Mouse (Mus musculus) heart, adult 9 months (tissue): Measurements from ENCODE around the gene Gabrb1.
"Not testable (repeated sequence)": the region's sequence is repeated elsewhere in the genome, so short reads cannot be mapped to it uniquely, and the experiment has no call there.

ENCODE experiments used
- DNase-seq, 2 experiments: peaks; one replicate each; pipeline ENCODE4 v3.0.0; 2022; ENCODE audit warnings: low spot score in 2 of 2

The Gabrb1 gene

GRCm38 (mm10) chr5:72036954-72037353, 379.0 kb downstream of the Gabrb1 start:
- DNase-seq: no peak

GRCm38 (mm10) chr5:72043226-72044151, 385.6 kb downstream of the Gabrb1 start:
- no peak for DNase-seq

GRCm38 (mm10) chr5:72046261-72046660, 388.3 kb downstream of the Gabrb1 start:
- DNase-seq: no peak

- no peak for DNase-seq
Measured at GRCm38 (mm10) chr5:72064079-72064478, 406.2 kb downstream of the Gabrb1 start.

GRCm38 (mm10) chr5:72068826-72069225, 410.9 kb downstream of the Gabrb1 start:
- DNase-seq: no peak

GRCm38 (mm10) chr5:72069398-72069797, 411.5 kb downstream of the Gabrb1 start:
- DNase-seq: not testable (repeated sequence)

GRCm38 (mm10) chr5:72076781-72077180, 418.9 kb downstream of the Gabrb1 start:
- DNase-seq: no peak

- no peak for DNase-seq
Measured at GRCm38 (mm10) chr5:72086518-72086917, 428.6 kb downstream of the Gabrb1 start.

GRCm38 (mm10) chr5:72094582-72094981, 436.7 kb downstream of the Gabrb1 start:
- no peak for DNase-seq

- no peak for DNase-seq
Measured at GRCm38 (mm10) chr5:72095015-72095414, 437.1 kb downstream of the Gabrb1 start.

- no peak for DNase-seq
Measured at GRCm38 (mm10) chr5:72104274-72104921, 446.5 kb downstream of the Gabrb1 start.

- DNase-seq: no peak
Measured at GRCm38 (mm10) chr5:72122414-72123037, 464.6 kb downstream of the Gabrb1 start.

- no peak for DNase-seq
Measured at GRCm38 (mm10) chr5:72126681-72127080, 468.8 kb downstream of the Gabrb1 start.

GRCm38 (mm10) chr5:72133906-72134305, 476.0 kb downstream of the Gabrb1 start:
- DNase-seq: no peak

GRCm38 (mm10) chr5:72138256-72138655, 480.3 kb downstream of the Gabrb1 start:
- no peak for DNase-seq

GRCm38 (mm10) chr5:72139619-72140018, 481.7 kb downstream of the Gabrb1 start:
- DNase-seq: no peak

GRCm38 (mm10) chr5:72148679-72149078, 490.8 kb downstream of the Gabrb1 start:
- no peak for DNase-seq

GRCm38 (mm10) chr5:72150870-72151269, 493.0 kb downstream of the Gabrb1 start:
- DNase-seq: no peak

- not testable (repeated sequence) for DNase-seq
Measured at GRCm38 (mm10) chr5:72155686-72156085, 497.8 kb downstream of the Gabrb1 start.

- DNase-seq: no peak
Measured at GRCm38 (mm10) chr5:72156598-72156997, 498.7 kb downstream of the Gabrb1 start.

GRCm38 (mm10) chr5:72158667-72159066, 500.8 kb downstream of the Gabrb1 start:
- DNase-seq: no peak

- DNase-seq: no peak
Measured at GRCm38 (mm10) chr5:72159537-72159936, 501.6 kb downstream of the Gabrb1 start.
